Mouse (Mus musculus) adipose tissue, adult 10 weeks (tissue): ENCODE data around the gene 1700012B09Rik. TPM values are rescaled to one million over a fixed set of nuclear protein-coding genes. Genes with fewer than 3 reads are reported as not detected.

ENCODE experiments used
- polyA plus RNA-seq: library from polyadenylated mRNA; stranded (reverse); fragments of 350-450 nt; fragmentation: Illumina TruSeq; extraction: RNeasy Lipid Tissue Mini Kit (QIAGEN cat#74804); gene quantifications from one replicate; pipeline ENCODE4 v1.2.3, GENCODE M21; 2014; ENCODE audit warnings: low read depth, low replicate concordance

1700012B09Rik gene
- 5.0 TPM for polyA plus RNA-seq

GRCm38 (mm10) chr9:14770803-14771471 is at the start of gene 1700012B09Rik:
1700012B09Rik (minus strand) TSS chr9:14771030.

GRCm38 (mm10) chr9:14784039-14785002 is 13.5 kb upstream of the 1700012B09Rik start, which contains the start of the genes Mre11a and Ankrd49:
Mre11a (plus strand) TSS chr9:14784654.
Ankrd49 (minus strand) TSS chr9:14784856.

GRCm38 (mm10) chr9:14752001-14752522 is 18.8 kb downstream of the 1700012B09Rik start, which contains the start of gene Fut4:
Fut4 (minus strand) TSS chr9:14752393.

DNA sequence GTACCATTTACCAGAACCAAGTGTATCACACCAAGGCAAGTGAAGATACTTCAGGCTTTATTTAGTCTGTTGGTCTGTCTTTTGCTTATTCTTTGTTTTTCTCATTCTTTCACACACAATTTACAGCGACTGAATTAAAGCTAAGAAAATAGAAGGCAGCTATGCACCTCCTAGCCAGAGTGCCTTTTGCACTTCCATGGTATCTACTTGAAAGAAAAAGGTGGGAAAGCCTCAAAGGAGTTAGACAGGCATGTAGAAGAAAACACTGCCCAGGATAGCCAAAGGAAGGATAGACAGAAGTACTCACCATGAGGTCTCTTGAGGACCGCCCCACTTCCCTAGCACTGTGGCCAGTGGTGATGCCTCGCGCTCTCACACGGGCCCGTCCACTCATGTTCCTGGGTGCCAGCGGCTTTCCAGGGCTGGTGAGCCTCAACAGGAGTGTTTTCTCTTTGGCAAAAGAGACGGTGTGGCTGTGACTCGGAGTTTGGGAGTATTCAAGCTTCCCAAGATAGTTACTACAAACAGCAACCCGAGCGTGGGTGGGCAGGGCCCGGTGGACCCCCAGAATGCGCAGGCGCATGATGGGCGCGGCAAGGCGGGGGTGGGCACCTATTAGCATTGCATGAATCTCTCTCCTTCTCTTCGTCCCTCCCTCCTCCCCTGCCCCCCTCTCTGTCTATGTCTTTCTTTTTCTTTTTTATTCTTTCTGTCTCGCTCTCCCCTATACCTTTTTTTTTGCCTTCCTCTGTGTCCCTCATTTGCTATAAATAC is 30.5 kb downstream of the 1700012B09Rik start, which contains the start of gene Piwil4:
TSS of gene Piwil4 (minus strand) at position 583 of the 774 bp plus-strand sequence.

Other genes with a start within 250 kb of the 1700012B09Rik start
- gene Amotl1, start 126.0 kb downstream of the 1700012B09Rik start, polyA plus RNA-seq: 39.6 TPM
- gene Piwil4, start 30.3 kb downstream of the 1700012B09Rik start, polyA plus RNA-seq: 4.9 TPM
- 16.2 TPM for gene Fut4, start 18.6 kb downstream of the 1700012B09Rik start, polyA plus RNA-seq
- gene Mre11a, start 13.6 kb upstream of the 1700012B09Rik start, polyA plus RNA-seq: 8.9 TPM
- gene Ankrd49, start 13.8 kb upstream of the 1700012B09Rik start, polyA plus RNA-seq: 19.5 TPM
- not detected for gene Gpr83, start 89.2 kb upstream of the 1700012B09Rik start, polyA plus RNA-seq
- gene Izumo1r, start 132.9 kb upstream of the 1700012B09Rik start, polyA plus RNA-seq: 0.24 TPM